Mouse (Mus musculus) large intestine, adult 2 months (tissue): ENCODE results near the gene Noxo1. TPM values are rescaled to one million over a fixed set of nuclear protein-coding genes. Genes with fewer than 3 reads are reported as not detected.
A peak's percentile ranks its signal among the peaks of the same experiment; 100 is the strongest.

Source experiments
- DNase-seq: peaks from one replicate; pipeline ENCODE4 v3.0.0-alpha.2; 2012; ENCODE audit warnings: low read depth, low spot score
- WGBS: fragments of 180-500 bp; shearing (Covaris S2); methylation state at CpG from one replicate; pipeline ENCODE4 v1.1.7; 2018; 5-methylcytosine and 5-hydroxymethylcytosine counted together
- polyA plus RNA-seq: library from polyadenylated mRNA; depleted of rRNA; stranded (reverse); fragments of >200 nt; gene quantifications from 2 replicates; pipeline ENCODE4 v1.2.3, GENCODE M21; 2012

The Noxo1 gene
- polyA plus RNA-seq, 1 experiment, result 212 TPM

GRCm38 (mm10) chr17:24674277-24674676 is 21.8 kb upstream of the Noxo1 start:
- 79% methylated on average over 7 of the region's 7 CpGs for WGBS
- DNase-seq, result no peak

DNA sequence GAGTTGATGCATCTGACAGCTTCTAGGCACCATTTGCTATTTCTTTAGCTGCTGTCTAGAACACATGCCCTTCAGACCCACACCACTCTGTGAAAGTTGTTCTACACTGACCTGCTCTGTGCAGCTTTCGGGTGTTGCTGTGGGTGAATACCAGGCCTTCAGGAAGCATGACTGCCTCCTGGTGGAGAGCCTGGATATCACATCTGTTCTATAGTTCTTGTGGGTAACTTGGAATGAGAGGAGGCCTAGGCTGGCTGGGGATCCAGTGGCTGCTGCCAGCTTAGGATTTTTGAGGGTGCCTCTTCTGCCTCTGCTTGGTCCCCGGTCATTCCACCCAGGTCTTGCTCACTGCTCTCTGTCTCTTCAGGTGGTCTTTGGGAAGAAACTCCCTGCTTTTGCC is 19.8 kb upstream of the Noxo1 start:
- no peak for DNase-seq
- 58% methylated on average over 2 of the region's 2 CpGs for WGBS

DNA sequence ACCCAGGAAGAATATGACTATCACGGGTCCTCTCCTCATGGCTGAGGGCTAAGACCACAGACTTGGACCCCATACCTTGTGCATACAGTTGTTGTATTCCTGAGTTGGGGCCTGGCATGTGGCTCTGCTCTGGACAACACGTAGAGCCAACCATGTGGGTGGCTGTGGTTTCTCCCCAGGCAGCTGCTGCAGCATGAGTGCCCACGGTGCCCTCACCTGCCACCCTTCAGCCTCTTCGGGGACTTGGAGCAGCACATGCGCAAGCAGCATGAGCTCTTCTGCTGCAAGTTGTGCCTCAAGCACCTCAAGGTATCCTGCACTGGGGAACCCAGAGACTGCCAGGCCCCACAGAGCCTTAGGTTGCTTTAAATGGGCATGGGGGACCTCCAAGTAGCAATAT is 19.2 kb upstream of the Noxo1 start:
- WGBS, result 90% methylated on average over 5 of the region's 5 CpGs
- DNase-seq, result no peak

- WGBS, result 50% methylated on average over 24 of the region's 24 CpGs
- no peak for DNase-seq
Measured at GRCm38 (mm10) chr17:24677500-24678080, 18.4 kb upstream of the Noxo1 start.

DNA sequence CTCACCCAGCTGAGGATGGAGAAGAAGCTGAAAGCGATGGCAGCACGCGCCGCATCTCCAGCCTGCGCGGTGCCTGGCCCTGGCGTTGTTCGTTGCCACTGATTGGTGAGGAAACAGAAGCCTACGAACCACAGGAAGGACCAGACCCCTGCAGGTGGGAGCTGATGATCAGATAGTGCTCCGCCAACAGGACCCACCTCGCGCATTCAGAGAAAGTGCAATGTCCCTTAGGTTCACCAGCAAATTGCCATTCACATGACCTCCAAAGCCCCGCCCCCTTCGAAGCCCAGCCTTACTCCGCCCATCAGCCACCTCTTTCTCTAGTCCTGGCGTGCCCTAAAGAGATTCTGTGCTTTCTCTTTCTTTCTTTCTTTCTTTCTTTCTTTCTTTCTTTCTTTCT is 9.5 kb upstream of the Noxo1 start:
- no peak for DNase-seq
- 54% methylated on average over 16 of the region's 16 CpGs for WGBS

GRCm38 (mm10) chr17:24687146-24687595 is 8.9 kb upstream of the Noxo1 start:
- WGBS, result 1% methylated on average over 25 of the region's 25 CpGs
- no peak for DNase-seq

DNA sequence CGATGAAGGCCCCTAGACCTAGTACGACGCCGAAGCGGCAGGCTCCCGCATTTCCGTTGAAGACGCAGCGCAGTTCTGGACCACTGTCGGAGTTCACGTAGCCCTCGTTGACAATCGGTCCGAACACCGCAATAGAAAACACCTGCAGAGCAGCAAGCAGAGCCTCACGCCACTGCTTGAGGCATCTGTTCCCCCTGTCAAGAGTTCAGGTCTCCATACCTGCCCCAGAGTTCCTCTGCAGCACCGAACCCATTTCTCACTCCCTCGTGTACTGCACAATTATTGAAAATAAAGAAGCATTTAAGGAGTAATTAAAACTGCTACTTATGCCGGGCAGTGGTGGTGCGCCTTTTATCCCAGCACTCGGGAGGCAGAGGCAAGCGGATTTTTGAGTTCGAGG is 8.4 kb upstream of the Noxo1 start:
- no peak for DNase-seq
- WGBS, result 26% methylated on average over 23 of the region's 23 CpGs

GRCm38 (mm10) chr17:24689251-24690081 is 6.6 kb upstream of the Noxo1 start, which contains the start of gene Syngr3:
TSS of gene Syngr3 (minus strand) at chr17:24689955.
- DNase-seq, result no peak
- 2% methylated on average over 45 of the region's 55 CpGs for whole genome bisulfite sequencing

GRCm38 (mm10) chr17:24692385-24692784 is 3.6 kb upstream of the Noxo1 start:
- WGBS, result 87% methylated on average over 5 of the region's 5 CpGs
- no peak for DNase-seq

- 4% methylated on average over 47 of the region's 51 CpGs for WGBS
- no peak for DNase-seq
Measured at GRCm38 (mm10) chr17:24695326-24696010, 566 bp upstream of the Noxo1 start.

DNA sequence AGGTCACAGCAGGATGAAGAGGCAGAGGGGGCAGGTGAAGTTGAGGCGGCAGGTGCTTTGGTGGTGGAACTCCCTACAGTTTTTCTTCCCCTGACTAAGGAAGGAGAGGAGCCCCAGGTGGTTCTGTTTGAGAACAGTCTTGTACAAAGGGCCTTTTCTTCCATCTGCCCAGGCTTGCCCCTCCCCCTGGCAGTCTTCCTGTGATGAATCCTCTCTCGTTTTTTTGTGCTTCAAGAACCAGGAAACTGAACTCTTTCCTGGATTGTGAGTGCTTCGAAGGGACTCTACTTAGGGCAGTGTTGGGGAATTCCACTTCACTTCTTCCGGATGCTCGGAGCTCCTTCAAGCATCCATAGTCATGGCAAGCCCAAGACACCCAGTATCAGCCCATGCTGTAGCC is 2.0 kb downstream of the Noxo1 start:
- peak; percentile 59 for DNase-seq
- WGBS, result 7% methylated on average over 5 of the region's 5 CpGs

- 28% methylated on average over 9 of the region's 9 CpGs for WGBS
- no peak for DNase-seq
Measured at GRCm38 (mm10) chr17:24698715-24699114, 2.7 kb downstream of the Noxo1 start.

GRCm38 (mm10) chr17:24699473-24699872 is 3.4 kb downstream of the Noxo1 start:
- peak; percentile 82 for DNase-seq
- WGBS, result 32% methylated on average over 2 of the region's 2 CpGs

- WGBS, result 84% methylated on average over 9 of the region's 9 CpGs
- DNase-seq, result no peak
Measured at GRCm38 (mm10) chr17:24701251-24701650, 5.2 kb downstream of the Noxo1 start.

DNA sequence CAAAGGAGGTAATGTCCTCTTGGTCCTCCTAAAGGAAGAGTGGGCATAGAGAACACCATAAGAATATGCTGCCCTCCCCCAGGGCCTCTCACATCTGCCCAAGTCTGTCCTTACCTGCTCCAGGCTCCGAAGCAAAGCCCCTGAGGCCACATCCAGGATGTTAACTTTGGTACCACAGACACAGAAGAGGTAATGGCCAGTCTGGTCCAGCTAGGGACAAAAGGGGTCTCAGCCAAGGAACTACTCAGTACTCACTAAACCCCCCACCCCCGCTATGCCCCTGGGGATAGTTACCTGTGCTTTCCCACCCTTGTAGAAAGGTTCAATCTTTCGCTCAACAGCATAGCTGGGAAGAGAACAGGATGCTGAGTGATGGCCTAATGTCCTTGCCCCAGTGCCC is 9.8 kb downstream of the Noxo1 start:
- no peak for DNase-seq
- 95% methylated on average over 3 of the region's 3 CpGs for WGBS

GRCm38 (mm10) chr17:24706982-24707800 is 11.2 kb downstream of the Noxo1 start, which contains the start of gene Tbl3:
TSS of gene Tbl3 (minus strand) at chr17:24707660.
- DNase-seq, result no peak
- WGBS, result under 1% methylated on average over 32 of the region's 32 CpGs

DNA sequence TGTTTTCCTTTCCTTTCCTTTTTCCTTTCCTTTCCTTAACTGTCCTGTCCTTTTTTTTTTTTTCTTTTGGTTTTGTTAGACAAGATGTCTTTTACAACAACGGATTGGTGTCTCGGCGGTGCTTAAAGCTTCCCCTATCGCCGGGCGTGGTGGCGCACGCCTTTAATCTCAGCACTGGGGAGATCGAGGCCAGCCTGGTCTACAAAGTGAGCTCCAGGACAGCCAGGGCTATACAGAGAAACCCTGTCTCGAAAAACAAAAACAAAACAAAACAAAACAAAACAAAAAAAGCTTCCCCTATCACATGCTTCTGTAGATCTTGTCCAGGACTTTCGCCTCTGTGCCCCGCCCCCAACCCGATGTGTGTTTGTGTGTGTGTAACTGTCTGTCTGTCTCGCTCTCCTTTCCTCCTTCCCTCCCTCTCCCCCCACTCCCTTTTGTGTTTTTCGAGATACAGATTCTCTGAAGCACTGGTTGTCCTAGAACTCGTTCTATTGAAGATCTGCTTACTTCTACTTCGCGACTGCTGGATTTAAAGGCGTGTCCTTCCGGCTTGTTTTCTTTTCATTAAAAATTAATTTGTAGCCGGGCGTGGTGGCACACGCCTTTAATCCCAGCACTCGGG is 11.9 kb downstream of the Noxo1 start:
- WGBS, result under 1% methylated on average over 24 of the region's 24 CpGs
- DNase-seq, result no peak

DNA sequence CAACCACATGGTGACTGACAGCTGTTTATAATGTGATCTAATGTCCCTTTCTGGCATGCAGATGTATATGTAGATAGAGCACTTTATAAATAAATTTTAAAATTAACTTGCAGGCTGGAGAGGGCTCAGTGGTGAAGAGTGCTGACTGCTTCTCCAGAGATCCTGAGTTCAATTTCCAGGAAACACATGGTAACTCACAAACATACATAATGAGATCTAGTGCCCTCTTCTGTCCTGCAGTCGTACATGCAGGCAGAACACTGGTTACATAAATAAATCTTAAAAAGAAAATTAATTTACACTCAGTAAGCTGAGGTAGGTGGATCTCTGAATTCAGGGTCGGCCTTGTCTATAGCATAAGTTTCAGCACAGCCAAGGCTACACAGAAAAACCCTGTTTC is 12.6 kb downstream of the Noxo1 start:
- DNase-seq, result no peak
- WGBS, result 18% methylated on average over 2 of the region's 2 CpGs

- 68% methylated on average over 6 of the region's 6 CpGs for WGBS
- DNase-seq, result no peak
Measured at GRCm38 (mm10) chr17:24715556-24715955, 19.5 kb downstream of the Noxo1 start.
